Mouse (Mus musculus): ENCODE data around the gene Alb. TPM values are rescaled to one million over a fixed set of nuclear protein-coding genes. Genes with fewer than 3 reads are reported as not detected.

Alb gene
- polyA plus RNA-seq, 1 experiment from 2014 or later, result 3.1 TPM

- H3K4me3 ChIP-seq (replicated peaks; ENCODE audit: low read depth, low read length), result no peak overlapping the region
- ATAC-seq (replicated peaks; ENCODE audit: low FRiP score, low read depth) (peak; percentile 77; the same call in 1 of the 2 replicates), DNase-seq (ENCODE audit: low spot score) (peak; percentile 62)
- H3K9ac ChIP-seq (ENCODE audit: low read depth, low read length), result no peak overlapping the region
- WGBS, result 24% methylated on average over 6 of the region's 6 CpGs
- no peak for TF ChIP-seq CTCF (IDR thresholded peaks at IDR 0.05; ENCODE audit: low read depth)
- no peaks in the 10 kb centered on the region for H3K36me3 ChIP-seq (ENCODE audit: insufficient read depth, low read length)
- no peak overlapping the region for H3K4me2 ChIP-seq (ENCODE audit: low read length)
- no peak overlapping the region for H3K27ac ChIP-seq
- 0 out of 2 replicates have a peak, but pooled peaks cover 3% of the 10 kb centered on the region for H3K4me1 ChIP-seq (replicated peaks; ENCODE audit: insufficient read depth, low read length)
- H3K9me3 ChIP-seq (replicated peaks; ENCODE audit: low read length), result no peaks in the 10 kb centered on the region
- no peaks in the 10 kb centered on the region for H3K27me3 ChIP-seq (ENCODE audit: insufficient read depth, low read length)
Measured at GRCm38 (mm10) chr5:90467245-90467644, 6.5 kb downstream of the Alb start.

DNA sequence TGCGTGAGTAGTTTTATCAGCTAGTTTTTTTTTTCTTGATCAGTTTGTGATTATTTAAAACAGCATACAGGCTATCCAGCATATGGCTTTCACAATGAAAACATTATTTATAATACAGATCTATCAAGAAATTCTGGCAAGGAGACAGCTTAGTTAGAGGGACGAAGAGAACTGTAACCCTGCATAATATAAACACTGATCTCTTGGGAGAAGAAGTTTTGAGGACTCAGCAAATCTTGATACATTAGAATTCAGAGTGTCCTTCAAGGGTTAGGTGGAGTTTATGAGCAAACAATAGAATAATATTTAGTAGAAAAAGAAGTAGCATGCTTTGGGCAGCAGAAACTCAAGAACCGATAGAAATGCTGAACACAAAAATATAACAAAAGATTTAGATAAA is 10.1 kb downstream of the Alb start:
- WGBS, result 81% methylated on average over 3 of the region's 3 CpGs
- Histone ChIP-seq H3K9me3 (replicated peaks; ENCODE audit: low read length) (no peaks in the 10 kb centered on the region), H3K27me3 (ENCODE audit: insufficient read depth, low read length) (no peaks in the 10 kb centered on the region), H3K36me3 (ENCODE audit: insufficient read depth, low read length) (no peaks in the 10 kb centered on the region), H3K4me1 (replicated peaks; ENCODE audit: insufficient read depth, low read length) (0 out of 2 replicates have a peak, but pooled peaks cover 3% of the 10 kb centered on the region), H3K4me3 (replicated peaks; ENCODE audit: low read depth, low read length) (no peak overlapping the region), H3K9ac (ENCODE audit: low read depth, low read length) (no peak overlapping the region), H3K27ac (no peak overlapping the region), H3K4me2 (ENCODE audit: low read length) (no peak overlapping the region)
- DNase-seq (ENCODE audit: low spot score) (no peak), ATAC-seq (replicated peaks; ENCODE audit: low FRiP score, low read depth) (no peak)
- TF ChIP-seq CTCF (IDR thresholded peaks at IDR 0.05; ENCODE audit: low read depth), result no peak

DNA sequence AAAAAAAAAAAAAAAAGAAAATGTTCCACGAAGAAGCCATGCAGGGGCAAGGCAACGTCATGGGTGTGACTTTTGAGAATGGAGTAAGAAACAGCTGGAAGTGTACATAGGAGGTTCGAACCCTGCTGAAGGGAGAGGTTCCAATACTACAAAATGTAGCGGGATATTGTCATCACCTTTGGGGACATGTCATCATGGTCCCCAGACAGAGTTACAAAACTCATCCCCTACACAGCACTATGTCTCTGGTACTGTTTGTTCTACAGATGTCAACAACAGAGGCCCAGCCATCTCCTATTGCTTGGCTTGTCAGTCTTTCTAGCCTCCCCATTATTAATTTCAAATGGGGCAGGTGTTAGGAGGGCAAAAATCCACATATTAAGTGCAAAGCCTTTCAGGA is 13.2 kb downstream of the Alb start:
- TF ChIP-seq CTCF (IDR thresholded peaks at IDR 0.05; ENCODE audit: low read depth), result no peak
- Histone ChIP-seq H3K4me3 (replicated peaks; ENCODE audit: low read depth, low read length) (no peak overlapping the region), H3K27me3 (ENCODE audit: insufficient read depth, low read length) (no peaks in the 10 kb centered on the region), H3K36me3 (ENCODE audit: insufficient read depth, low read length) (no peaks in the 10 kb centered on the region), H3K4me2 (ENCODE audit: low read length) (no peak overlapping the region), H3K9me3 (replicated peaks; ENCODE audit: low read length) (no peaks in the 10 kb centered on the region), H3K4me1 (replicated peaks; ENCODE audit: insufficient read depth, low read length) (no peaks in the 10 kb centered on the region), H3K27ac (no peak overlapping the region), H3K9ac (ENCODE audit: low read depth, low read length) (no peak overlapping the region)
- DNase-seq (ENCODE audit: low spot score) (no peak), ATAC-seq (replicated peaks; ENCODE audit: low FRiP score, low read depth) (no peak)
- WGBS, result 82% methylated on average over 4 of the region's 4 CpGs

- no peaks in the 10 kb centered on the region for H3K9me3 ChIP-seq (replicated peaks; ENCODE audit: low read length)
- H3K4me2 ChIP-seq (ENCODE audit: low read length), result no peak overlapping the region
- H3K27me3 ChIP-seq (ENCODE audit: insufficient read depth, low read length), result no peaks in the 10 kb centered on the region
- no peak overlapping the region for H3K27ac ChIP-seq
- no peak for TF ChIP-seq CTCF (IDR thresholded peaks at IDR 0.05; ENCODE audit: low read depth)
- H3K36me3 ChIP-seq (ENCODE audit: insufficient read depth, low read length), result no peaks in the 10 kb centered on the region
- H3K4me3 ChIP-seq (replicated peaks; ENCODE audit: low read depth, low read length), result no peak overlapping the region
- DNase-seq (ENCODE audit: low spot score) (peak; percentile 31), ATAC-seq (replicated peaks; ENCODE audit: low FRiP score, low read depth) (no peak)
- WGBS, result 69% methylated on average over 5 of the region's 5 CpGs
- no peaks in the 10 kb centered on the region for H3K4me1 ChIP-seq (replicated peaks; ENCODE audit: insufficient read depth, low read length)
- H3K9ac ChIP-seq (ENCODE audit: low read depth, low read length), result no peak overlapping the region
Measured at GRCm38 (mm10) chr5:90474369-90474768, 13.7 kb downstream of the Alb start.

- Histone ChIP-seq H3K9me3 (replicated peaks; ENCODE audit: low read length) (no peaks in the 10 kb centered on the region), H3K4me1 (replicated peaks; ENCODE audit: insufficient read depth, low read length) (no peaks in the 10 kb centered on the region), H3K4me2 (ENCODE audit: low read length) (no peak overlapping the region), H3K9ac (ENCODE audit: low read depth, low read length) (no peak overlapping the region), H3K4me3 (replicated peaks; ENCODE audit: low read depth, low read length) (no peak overlapping the region), H3K27me3 (ENCODE audit: insufficient read depth, low read length) (no peaks in the 10 kb centered on the region), H3K36me3 (ENCODE audit: insufficient read depth, low read length) (no peaks in the 10 kb centered on the region), H3K27ac (no peak overlapping the region)
- no peak for DNase-seq (ENCODE audit: low spot score)
- no peak for TF ChIP-seq CTCF (IDR thresholded peaks at IDR 0.05; ENCODE audit: low read depth)
- 66% methylated on average over 3 of the region's 3 CpGs for WGBS
- ATAC-seq (replicated peaks; ENCODE audit: low FRiP score, low read depth), result no peak
Measured at GRCm38 (mm10) chr5:90476741-90477140, 16.0 kb downstream of the Alb start.

- Histone ChIP-seq H3K4me3 (replicated peaks; ENCODE audit: low read depth, low read length) (no peak overlapping the region), H3K27ac (no peak overlapping the region), H3K36me3 (ENCODE audit: insufficient read depth, low read length) (no peaks in the 10 kb centered on the region), H3K4me2 (ENCODE audit: low read length) (no peak overlapping the region), H3K9ac (ENCODE audit: low read depth, low read length) (no peak overlapping the region), H3K9me3 (replicated peaks; ENCODE audit: low read length) (no peaks in the 10 kb centered on the region), H3K4me1 (replicated peaks; ENCODE audit: insufficient read depth, low read length) (no peaks in the 10 kb centered on the region), H3K27me3 (ENCODE audit: insufficient read depth, low read length) (no peaks in the 10 kb centered on the region)
- 67% methylated on average over 7 of the region's 7 CpGs for WGBS
- TF ChIP-seq CTCF (IDR thresholded peaks at IDR 0.05; ENCODE audit: low read depth), result no peak
- no peak for DNase-seq (ENCODE audit: low spot score)
- no peak for ATAC-seq (replicated peaks; ENCODE audit: low FRiP score, low read depth)
Measured at GRCm38 (mm10) chr5:90477308-90478140, 16.8 kb downstream of the Alb start.
